Mouse (Mus musculus) MEL (cell line): ENCODE results near the gene Irgm1.

Experiments used
- BHLHE40 ChIP-seq: IDR thresholded peaks from 2 replicates; pipeline ENCODE4 v1.6.1; 2012; ENCODE audit warnings: low read depth, mild to moderate bottlenecking, inconsistent platforms, low read length, improper control_type of control experiment, borderline replicate concordance
- CHD1 ChIP-seq: IDR thresholded peaks from 2 replicates; pipeline ENCODE4 v1.6.1; 2012; ENCODE audit warnings: low read depth, mild to moderate bottlenecking, inconsistent platforms, low read length, improper control_type of control experiment
- CHD2 ChIP-seq: IDR thresholded peaks from 2 replicates; pipeline ENCODE4 v1.6.1; 2011; ENCODE audit warnings: low read length, improper control_type of control experiment
- CTCF ChIP-seq, 3 experiments: IDR thresholded peaks in 2 of 3; conservative IDR thresholded peaks in 1 of 3; 2 replicates each; pipeline ENCODE4 v1.5.1; 2011 to 2012; ENCODE audit warnings: low read length in 3 of 3, low read depth in 2 of 3, mild to moderate bottlenecking in 2 of 3, improper control_type of control experiment in 1 of 3, inconsistent platforms in 1 of 3, mixed read lengths in 1 of 3, moderate library complexity in 1 of 3; ENCODE audit not compliant: control insufficient read depth in 1 of 3, insufficient read depth in 1 of 3, poor library complexity in 1 of 3, severe bottlenecking in 1 of 3
- ELF1 ChIP-seq: IDR thresholded peaks from 2 replicates; pipeline ENCODE4 v1.6.1; 2014; ENCODE audit warnings: low read depth, mild to moderate bottlenecking, inconsistent platforms, low read length, improper control_type of control experiment, moderate library complexity
- GABPA ChIP-seq: IDR thresholded peaks from 2 replicates; pipeline ENCODE4 v1.6.1; 2012; ENCODE audit warnings: low read depth, mild to moderate bottlenecking, inconsistent platforms, low read length, improper control_type of control experiment, moderate library complexity
- MAFK ChIP-seq: IDR thresholded peaks from 2 replicates; pipeline ENCODE4 v1.6.1; 2011; ENCODE audit warnings: low read depth, mild to moderate bottlenecking, low read length, improper control_type of control experiment, borderline replicate concordance
- NELFE ChIP-seq: IDR thresholded peaks from 2 replicates; pipeline ENCODE4 v1.6.1; 2011; ENCODE audit warnings: low read depth, low read length, improper control_type of control experiment
- POLR2AphosphoS2 ChIP-seq: IDR thresholded peaks from 2 replicates; pipeline ENCODE4 v1.6.1; 2011; ENCODE audit warnings: low read length, improper control_type of control experiment
- RCOR1 ChIP-seq: IDR thresholded peaks from 2 replicates; pipeline ENCODE4 v1.6.1; 2012; ENCODE audit warnings: low read depth, mild to moderate bottlenecking, inconsistent platforms, low read length, improper control_type of control experiment
- ZC3H11A ChIP-seq: IDR thresholded peaks from 2 replicates; pipeline ENCODE4 v1.6.1; 2012; ENCODE audit warnings: low read depth, mild to moderate bottlenecking, inconsistent platforms, low read length, improper control_type of control experiment

GRCm38 (mm10) chr11:48816800-48817665 lies 54.5 kb downstream of the Irgm1 start, which contains the start of gene Trim41:
- TF ChIP-seq ELF1 (peak; percentile 89), GABPA (peak; percentile 81; the same call in 1 of the 2 replicates), CHD2 (no peak), NELFE (peak; percentile 80), POLR2AphosphoS2 (peak; percentile 79), CHD1 (peak; percentile 55; the same call in 1 of the 2 replicates), CTCF (IDR thresholded peaks at IDR 0.05 in 2 of 3, conservative IDR thresholded peaks at IDR 0.05 in 1 of 3; ENCODE audit: control insufficient read depth in 1 of 3, insufficient read depth in 1 of 3, low read depth in 2 of 3, low read length in 3 of 3, poor library complexity in 1 of 3, severe bottlenecking in 1 of 3) (no peak), RCOR1 (no peak), ZC3H11A (no peak), MAFK (no peak), BHLHE40 (no peak)
